Mouse (Mus musculus): ENCODE measurements around the gene Wars2. TPM values are rescaled to one million over a fixed set of nuclear protein-coding genes. Genes with fewer than 3 reads are reported as not detected.
A peak's percentile ranks its signal among the peaks of the same experiment; 100 is the strongest.

Gene Wars2
- polyA plus RNA-seq, 1 experiment from 2014 or later, result 10.8 TPM

- Histone ChIP-seq H3K36me3 (peaks cover 31% of the 10 kb centered on the region), H3K4me1 (peaks cover 55% of the 10 kb centered on the region), H3K27me3 (ENCODE audit: low read depth, poor library complexity, severe bottlenecking) (peaks cover 61% of the 10 kb centered on the region), H3K9me3 (replicated peaks) (no peaks in the 10 kb centered on the region), H3K27ac (peak overlapping the region; percentile 99), H3K4me3 (peak overlapping the region; percentile 88)
- DNase-seq (ENCODE audit: low spot score), result peak; percentile 77
- under 1% methylated on average over 73 of the region's 73 CpGs for WGBS
Observed at GRCm38 (mm10) chr3:99253497-99254451, 112.9 kb downstream of the Wars2 start.

GRCm38 (mm10) chr3:99254559-99255151 lies 113.8 kb downstream of the Wars2 start:
- under 1% methylated on average over 15 of the region's 15 CpGs for WGBS

GRCm38 (mm10) chr3:99255411-99256365 lies 114.8 kb downstream of the Wars2 start:
- peaks cover 56% of the 10 kb centered on the region for H3K27me3 ChIP-seq (ENCODE audit: low read depth, poor library complexity, severe bottlenecking)
- H3K4me1 ChIP-seq, result peaks cover 52% of the 10 kb centered on the region
- H3K4me3 ChIP-seq, result peak overlapping the region; percentile 88
- H3K36me3 ChIP-seq, result peaks cover 41% of the 10 kb centered on the region
- peak overlapping the region; percentile 99 for H3K27ac ChIP-seq
- WGBS, result 2% methylated on average over 11 of the region's 11 CpGs
- peak; percentile 49 for DNase-seq (ENCODE audit: low spot score)
- no peaks in the 10 kb centered on the region for H3K9me3 ChIP-seq (replicated peaks)

More at GRCm38 (mm10) chr3:99254559-99255151, 113.8 kb downstream of the Wars2 start:
- H3K27ac ChIP-seq, result peak overlapping the region; percentile 99
- H3K4me3 ChIP-seq, result peak overlapping the region; percentile 88
- no peaks in the 10 kb centered on the region for H3K9me3 ChIP-seq (replicated peaks)
- peak; percentile 59 for DNase-seq (ENCODE audit: low spot score)
- H3K4me1 ChIP-seq, result peaks cover 53% of the 10 kb centered on the region
- H3K27me3 ChIP-seq (ENCODE audit: low read depth, poor library complexity, severe bottlenecking), result peaks cover 60% of the 10 kb centered on the region
- H3K36me3 ChIP-seq, result peaks cover 36% of the 10 kb centered on the region

GRCm38 (mm10) chr3:99256366-99256750 lies 115.5 kb downstream of the Wars2 start:
- H3K27ac ChIP-seq, result peak overlapping the region; percentile 99
- no peak for DNase-seq (ENCODE audit: low spot score)
- peaks cover 45% of the 10 kb centered on the region for H3K36me3 ChIP-seq
- peak overlapping the region; percentile 88 for H3K4me3 ChIP-seq
- H3K4me1 ChIP-seq, result peaks cover 49% of the 10 kb centered on the region
- no peaks in the 10 kb centered on the region for H3K9me3 ChIP-seq (replicated peaks)
- WGBS, result 1% methylated on average over 11 of the region's 11 CpGs
- H3K27me3 ChIP-seq (ENCODE audit: low read depth, poor library complexity, severe bottlenecking), result peaks cover 54% of the 10 kb centered on the region

GRCm38 (mm10) chr3:99256766-99257165 lies 115.9 kb downstream of the Wars2 start:
- WGBS, result under 1% methylated on average over 20 of the region's 20 CpGs
- Histone ChIP-seq H3K4me1 (peaks cover 49% of the 10 kb centered on the region), H3K27ac (peak overlapping the region; percentile 99), H3K9me3 (replicated peaks) (no peaks in the 10 kb centered on the region), H3K4me3 (peak overlapping the region; percentile 88), H3K36me3 (peaks cover 49% of the 10 kb centered on the region), H3K27me3 (ENCODE audit: low read depth, poor library complexity, severe bottlenecking) (peaks cover 54% of the 10 kb centered on the region)
- peak; percentile 81 for DNase-seq (ENCODE audit: low spot score)

GRCm38 (mm10) chr3:99257586-99258577 lies 117.0 kb downstream of the Wars2 start:
- Histone ChIP-seq H3K4me1 (peaks cover 52% of the 10 kb centered on the region), H3K4me3 (peak overlapping the region; percentile 88), H3K9me3 (replicated peaks) (no peaks in the 10 kb centered on the region), H3K27me3 (ENCODE audit: low read depth, poor library complexity, severe bottlenecking) (peaks cover 56% of the 10 kb centered on the region), H3K27ac (peak overlapping the region; percentile 99), H3K36me3 (peaks cover 57% of the 10 kb centered on the region)
- 3% methylated on average over 29 of the region's 29 CpGs for WGBS
- DNase-seq (ENCODE audit: low spot score), result no peak

- H3K4me3 ChIP-seq, result peak overlapping the region; percentile 88
- no peak for DNase-seq (ENCODE audit: low spot score)
- H3K4me1 ChIP-seq, result peaks cover 62% of the 10 kb centered on the region
- no peaks in the 10 kb centered on the region for H3K9me3 ChIP-seq (replicated peaks)
- H3K27me3 ChIP-seq (ENCODE audit: low read depth, poor library complexity, severe bottlenecking), result peaks cover 61% of the 10 kb centered on the region
- peaks cover 69% of the 10 kb centered on the region for H3K36me3 ChIP-seq
- WGBS, result 6% methylated on average over 6 of the region's 6 CpGs
- peak overlapping the region; percentile 99 for H3K27ac ChIP-seq
Observed at GRCm38 (mm10) chr3:99259741-99260270, 118.9 kb downstream of the Wars2 start.

GRCm38 (mm10) chr3:99260395-99260794 lies 119.5 kb downstream of the Wars2 start:
- Histone ChIP-seq H3K4me1 (peaks cover 65% of the 10 kb centered on the region), H3K36me3 (peaks cover 69% of the 10 kb centered on the region), H3K27me3 (ENCODE audit: low read depth, poor library complexity, severe bottlenecking) (peaks cover 61% of the 10 kb centered on the region), H3K9me3 (replicated peaks) (no peaks in the 10 kb centered on the region), H3K27ac (peak overlapping the region; percentile 99), H3K4me3 (peak overlapping the region; percentile 88)
- DNase-seq (ENCODE audit: low spot score), result no peak
- 37% methylated on average over 2 of the region's 2 CpGs for whole genome bisulfite sequencing

- H3K27ac ChIP-seq, result peak overlapping the region; percentile 99
- peaks cover 75% of the 10 kb centered on the region for H3K36me3 ChIP-seq
- peak overlapping the region; percentile 88 for H3K4me3 ChIP-seq
- WGBS, result under 1% methylated on average over 18 of the region's 18 CpGs
- H3K27me3 ChIP-seq (ENCODE audit: low read depth, poor library complexity, severe bottlenecking), result peaks cover 53% of the 10 kb centered on the region
- H3K9me3 ChIP-seq (replicated peaks), result no peaks in the 10 kb centered on the region
- peaks cover 69% of the 10 kb centered on the region for H3K4me1 ChIP-seq
- peak; percentile 65 for DNase-seq (ENCODE audit: low spot score)
Observed at GRCm38 (mm10) chr3:99261371-99261791, 120.5 kb downstream of the Wars2 start.

GRCm38 (mm10) chr3:99261986-99262385 lies 121.1 kb downstream of the Wars2 start:
- H3K27ac ChIP-seq, result peak overlapping the region; percentile 99
- no peak for DNase-seq (ENCODE audit: low spot score)
- 2% methylated on average over 2 of the region's 2 CpGs for WGBS
- H3K27me3 ChIP-seq (ENCODE audit: low read depth, poor library complexity, severe bottlenecking), result peaks cover 49% of the 10 kb centered on the region
- no peaks in the 10 kb centered on the region for H3K9me3 ChIP-seq (replicated peaks)
- H3K4me1 ChIP-seq, result peaks cover 70% of the 10 kb centered on the region
- H3K36me3 ChIP-seq, result peaks cover 76% of the 10 kb centered on the region
- peak overlapping the region; percentile 88 for H3K4me3 ChIP-seq

- Histone ChIP-seq H3K27me3 (ENCODE audit: low read depth, poor library complexity, severe bottlenecking) (peaks cover 36% of the 10 kb centered on the region), H3K4me1 (peaks cover 66% of the 10 kb centered on the region), H3K27ac (peak overlapping the region; percentile 99; the same call in 1 of the 2 replicates), H3K4me3 (peak overlapping the region; percentile 88; the same call in 1 of the 2 replicates), H3K36me3 (peaks cover 77% of the 10 kb centered on the region), H3K9me3 (replicated peaks) (no peaks in the 10 kb centered on the region)
- no peak for DNase-seq (ENCODE audit: low spot score)
- WGBS, result 13% methylated on average over 9 of the region's 9 CpGs
Observed at GRCm38 (mm10) chr3:99263471-99263903, 122.6 kb downstream of the Wars2 start.
